Mouse (Mus musculus) heart, postnatal 0 days (tissue): Measurements from ENCODE around the gene Gm45785. TPM values are rescaled to one million over a fixed set of nuclear protein-coding genes. Genes with fewer than 3 reads are reported as not detected.

ENCODE experiments used
- ATAC-seq: fragments of 200-750 bp; cut with Nextera tagmentation; 2 replicates; pipeline ENCODE4 v1.8.0; 2017; ENCODE audit warnings: low read depth, moderate number of reproducible peaks, moderate library complexity; ENCODE audit not compliant: insufficient read depth
- DNase-seq: peaks from one replicate; pipeline ENCODE4 v3.0.0-alpha.2; 2016; ENCODE audit warnings: low spot score
- H3K27ac ChIP-seq: fragments of 300-500 bp; sonication (generic); 2 replicates; pipeline ENCODE4 v1.5.1; 2014; ENCODE audit warnings: low read depth, mild to moderate bottlenecking
- H3K27me3 ChIP-seq: fragments of 300-500 bp; sonication (generic); 2 replicates; pipeline ENCODE4 v1.6.1; 2014; ENCODE audit warnings: low read length, mixed read lengths; ENCODE audit not compliant: control insufficient read depth, insufficient read depth
- H3K36me3 ChIP-seq: fragments of 300-500 bp; sonication (generic); replicated peaks from 2 replicates; pipeline ENCODE4 v1.6.1; 2014; ENCODE audit warnings: low read length, mixed read lengths; ENCODE audit not compliant: control insufficient read depth, insufficient read depth
- H3K4me1 ChIP-seq: fragments of 300-500 bp; sonication (generic); 2 replicates; pipeline ENCODE4 v1.6.1; 2014; ENCODE audit warnings: antibody characterized with exemption; ENCODE audit not compliant: control insufficient read depth, insufficient read depth
- H3K4me2 ChIP-seq: fragments of 300-500 bp; sonication (generic); 2 replicates; pipeline ENCODE4 v1.6.1; 2014; ENCODE audit warnings: low read depth, mild to moderate bottlenecking, low read length, moderate library complexity
- H3K4me3 ChIP-seq: fragments of 300-500 bp; sonication (generic); 2 replicates; pipeline ENCODE4 v1.5.1; 2014; ENCODE audit warnings: low read depth, low read length
- H3K9ac ChIP-seq: fragments of 300-500 bp; sonication (generic); replicated peaks from 2 replicates; pipeline ENCODE4 v1.6.1; 2014; ENCODE audit warnings: low read depth, low read length, mixed read lengths
- H3K9me3 ChIP-seq: fragments of 300-500 bp; sonication (generic); replicated peaks from 2 replicates; pipeline ENCODE4 v1.6.1; 2016; ENCODE audit warnings: low read length; ENCODE audit not compliant: control insufficient read depth
- CTCF ChIP-seq: IDR thresholded peaks from 2 replicates; pipeline ENCODE4 v1.5.1; 2016; ENCODE audit warnings: antibody characterized with exemption, control low read depth, low read depth
- EP300 ChIP-seq: IDR thresholded peaks from 2 replicates; pipeline ENCODE4 v1.6.1; 2016; ENCODE audit warnings: antibody characterized with exemption, low read depth
- WGBS: fragments of 180-500 bp; shearing (Covaris S2); extraction: QIAGEN DNeasy Blood & Tissue Kit; methylation state at CpG from one replicate; pipeline ENCODE4 v1.1.7; 2014; 5-methylcytosine and 5-hydroxymethylcytosine counted together
- polyA plus RNA-seq: library from polyadenylated mRNA; unstranded; fragments of >200 nt; fragmentation: Nextera tagmentation; extraction: Ambion mirVana; gene quantifications from 2 replicates; pipeline ENCODE4 v1.2.1, GENCODE M21; 2015
- total RNA-seq: library from RNA; depleted of rRNA; stranded (reverse); fragments of >200 nt; gene quantifications from 2 replicates; pipeline ENCODE4 v1.2.3, GENCODE M21; 2014; ENCODE audit warnings: low replicate concordance

Gene Gm45785
- total and polyA plus RNA-seq, 2 experiments from 2014 or later: not detected

DNA sequence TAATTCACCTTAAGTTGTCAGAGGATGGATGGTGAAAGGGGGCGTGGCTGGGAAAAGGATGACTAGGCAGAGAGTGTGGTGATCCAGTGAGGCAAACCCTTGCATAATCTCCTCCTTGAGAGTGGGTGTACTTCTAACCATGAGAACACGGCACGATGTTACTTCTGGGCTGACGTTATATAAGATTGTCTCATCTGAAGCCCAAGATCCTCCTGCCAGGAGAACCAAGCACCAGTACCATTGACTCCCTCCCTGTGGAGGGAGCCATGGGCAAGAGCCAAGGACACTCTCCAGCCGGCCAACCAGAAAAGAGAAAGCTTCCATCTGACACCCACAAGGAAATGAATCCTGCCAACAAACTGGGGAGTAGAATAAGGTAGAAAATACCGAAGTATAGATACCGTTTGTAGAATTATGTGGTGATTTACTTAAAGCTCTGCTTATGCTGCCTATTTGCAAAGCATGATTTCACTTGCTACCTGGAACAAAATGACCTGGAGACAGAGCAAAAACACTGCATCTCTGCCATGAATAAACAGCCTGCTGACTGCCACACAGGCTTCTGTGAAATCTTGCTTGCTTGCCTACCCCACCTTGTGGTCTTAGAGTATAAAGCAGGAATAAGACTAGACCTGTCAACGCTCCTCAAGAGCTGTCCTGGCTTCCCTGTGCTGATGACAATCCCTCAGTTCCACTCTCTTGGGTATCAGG, 27.8 kb downstream of the Gm45785 start:
- Histone ChIP-seq H3K36me3 (no peaks in the 10 kb centered on the region), H3K9ac (no peak overlapping the region), H3K27me3 (0 out of 2 replicates have a peak, but pooled peaks cover 4% of the 10 kb centered on the region), H3K4me3 (no peak overlapping the region), H3K27ac (no peak overlapping the region), H3K4me1 (no peaks in the 10 kb centered on the region), H3K4me2 (peak overlapping the region; percentile 23; the same call in 1 of the 2 replicates), H3K9me3 (no peaks in the 10 kb centered on the region)
- WGBS: 19% methylated on average over 8 of the region's 8 CpGs
- ATAC-seq (peak; percentile 58; the same call in 1 of the 2 replicates), DNase-seq (peak; percentile 26)
- TF ChIP-seq CTCF (peak; percentile 63), EP300 (no peak)

DNA sequence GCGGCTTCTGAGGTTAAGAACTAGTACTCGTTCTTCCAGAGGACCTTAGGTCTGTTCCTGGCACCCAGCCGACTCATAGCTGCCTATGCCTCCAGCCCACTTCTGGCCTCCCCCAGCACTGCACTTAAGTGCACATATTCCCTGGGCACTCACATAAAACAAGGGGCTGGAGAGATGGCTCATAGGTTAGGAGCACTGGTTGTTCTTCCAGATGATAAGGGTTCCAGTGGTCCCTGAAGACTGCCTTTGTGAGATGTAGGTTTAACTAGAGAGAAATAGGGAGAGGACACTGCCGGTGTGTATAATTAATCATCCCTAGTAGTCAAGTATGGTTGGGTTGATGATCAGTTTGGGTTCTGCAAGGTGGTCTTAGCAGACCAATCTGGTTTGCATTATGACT, 33.4 kb downstream of the Gm45785 start:
- H3K4me3 ChIP-seq: no peak overlapping the region
- H3K27ac ChIP-seq: no peak overlapping the region
- H3K4me1 ChIP-seq: peaks cover 10% of the 10 kb centered on the region; the same call in 1 of the 2 replicates
- H3K9ac ChIP-seq: no peak overlapping the region
- ATAC-seq (no peak), DNase-seq (no peak)
- no peaks in the 10 kb centered on the region for H3K27me3 ChIP-seq
- 88% methylated on average over 4 of the region's 4 CpGs for WGBS
- H3K9me3 ChIP-seq: no peaks in the 10 kb centered on the region
- H3K36me3 ChIP-seq: no peaks in the 10 kb centered on the region
- TF ChIP-seq CTCF (no peak), EP300 (no peak)
- no peak overlapping the region for H3K4me2 ChIP-seq

DNA sequence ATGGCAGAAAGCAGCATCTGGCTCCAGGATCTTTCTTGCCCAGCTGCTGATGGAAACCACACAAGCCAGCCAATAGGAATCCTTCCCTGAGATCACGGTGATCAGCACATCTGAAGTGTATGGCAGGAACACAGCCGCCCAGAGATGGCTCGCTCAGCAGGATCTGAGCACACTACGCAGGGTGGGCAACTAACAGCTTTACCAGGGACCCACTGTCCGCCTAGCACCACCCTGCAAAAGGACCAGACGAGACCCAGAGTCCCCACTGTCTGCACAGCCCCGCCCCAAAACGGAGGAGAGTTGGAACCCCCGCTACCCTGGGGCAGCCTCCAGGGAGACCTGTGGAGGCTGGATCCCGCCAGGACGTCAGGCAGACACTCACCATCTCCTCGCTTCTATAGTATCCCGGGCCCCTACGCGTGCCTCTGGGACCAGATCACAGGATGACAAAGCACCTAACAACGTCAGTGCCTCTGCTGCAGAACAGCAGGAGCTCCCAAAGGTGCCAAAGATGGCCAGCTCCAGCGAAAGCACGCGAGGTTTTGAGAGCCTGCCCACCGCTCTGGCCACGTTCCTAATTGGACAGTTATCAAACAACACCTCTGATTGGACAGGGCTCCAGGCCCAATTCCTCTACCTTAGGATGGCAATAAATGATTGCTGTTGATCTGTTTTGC, 34.3 kb downstream of the Gm45785 start, which contains the start of gene Zfp941:
Gene Zfp941 (minus strand): TSS at position 526 of the 677 bp plus-strand sequence.
- no peaks in the 10 kb centered on the region for H3K36me3 ChIP-seq
- 2% methylated on average over 21 of the region's 21 CpGs for WGBS
- peak within 1 kb of the TSS; percentile 81 for H3K4me2 ChIP-seq
- peak within 1 kb of the TSS; percentile 46 for H3K9ac ChIP-seq
- H3K4me1 ChIP-seq: peaks cover 10% of the 10 kb centered on the region; the same call in 1 of the 2 replicates
- ATAC-seq: peak; percentile 86
- TF ChIP-seq EP300: no peak
- no peak for TF ChIP-seq CTCF
- no peaks in the 10 kb centered on the region for H3K27me3 ChIP-seq
- peak within 1 kb of the TSS; percentile 49 for H3K4me3 ChIP-seq
- H3K27ac ChIP-seq: no peak within 1 kb of the TSS
- peak; percentile 31 for DNase-seq
- H3K9me3 ChIP-seq: no peaks in the 10 kb centered on the region

DNA sequence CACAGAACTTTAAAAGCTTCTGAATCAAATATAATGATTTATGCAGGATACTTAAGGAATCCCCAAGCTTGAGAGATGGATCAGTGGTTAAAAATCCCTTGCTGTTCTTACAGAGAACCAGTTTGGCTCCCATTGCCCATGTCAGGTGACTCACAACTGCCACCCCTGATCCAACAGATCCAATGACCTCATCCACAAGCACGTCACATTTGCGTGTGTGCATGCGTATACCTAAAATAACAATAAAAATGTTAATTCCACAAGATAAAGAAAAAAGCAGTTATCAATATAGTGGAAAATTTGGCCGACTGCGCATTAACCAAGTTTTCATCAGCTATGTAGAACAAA, 34.9 kb downstream of the Gm45785 start:
- TF ChIP-seq EP300 (no peak), CTCF (no peak)
- Histone ChIP-seq H3K27me3 (no peaks in the 10 kb centered on the region), H3K27ac (no peak overlapping the region), H3K4me1 (peaks cover 10% of the 10 kb centered on the region; the same call in 1 of the 2 replicates), H3K4me2 (peak overlapping the region; percentile 81), H3K9ac (0 out of 2 replicates have a peak overlapping the region, but pooled peaks have one; percentile 46), H3K36me3 (no peaks in the 10 kb centered on the region), H3K4me3 (peak overlapping the region; percentile 49), H3K9me3 (no peaks in the 10 kb centered on the region)
- WGBS: 49% methylated on average over 5 of the region's 5 CpGs
- ATAC-seq (no peak), DNase-seq (no peak)

DNA sequence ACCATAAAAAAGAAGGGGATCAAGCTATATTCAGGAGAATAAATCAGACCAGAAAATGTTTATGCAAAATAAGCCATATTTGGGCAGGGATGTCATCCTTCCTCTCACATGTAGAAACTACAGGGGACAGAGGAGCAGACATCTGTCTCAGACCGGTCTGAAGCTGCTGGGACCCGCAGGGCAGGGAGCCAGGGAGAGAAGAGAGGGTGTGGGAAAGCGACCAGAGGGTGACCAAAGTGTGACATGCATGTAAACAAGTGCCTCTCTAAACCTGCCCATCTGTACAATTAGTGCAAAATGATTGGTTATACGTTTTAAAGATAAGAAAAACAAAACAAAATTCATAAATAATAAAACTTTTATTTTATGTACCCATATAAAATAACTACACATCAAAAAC, 36.0 kb downstream of the Gm45785 start:
- Histone ChIP-seq H3K27me3 (no peaks in the 10 kb centered on the region), H3K4me1 (peaks cover 10% of the 10 kb centered on the region; the same call in 1 of the 2 replicates), H3K27ac (no peak overlapping the region), H3K9me3 (no peaks in the 10 kb centered on the region), H3K4me3 (no peak overlapping the region), H3K4me2 (no peak overlapping the region), H3K9ac (no peak overlapping the region), H3K36me3 (no peaks in the 10 kb centered on the region)
- no peak for DNase-seq
- TF ChIP-seq CTCF (no peak), EP300 (no peak)
- WGBS: 58% methylated on average over 4 of the region's 4 CpGs
- ATAC-seq: no peak
